Comparison of ENCODE assay signal across 8 mouse cellular contexts in the genomic region with DNA sequence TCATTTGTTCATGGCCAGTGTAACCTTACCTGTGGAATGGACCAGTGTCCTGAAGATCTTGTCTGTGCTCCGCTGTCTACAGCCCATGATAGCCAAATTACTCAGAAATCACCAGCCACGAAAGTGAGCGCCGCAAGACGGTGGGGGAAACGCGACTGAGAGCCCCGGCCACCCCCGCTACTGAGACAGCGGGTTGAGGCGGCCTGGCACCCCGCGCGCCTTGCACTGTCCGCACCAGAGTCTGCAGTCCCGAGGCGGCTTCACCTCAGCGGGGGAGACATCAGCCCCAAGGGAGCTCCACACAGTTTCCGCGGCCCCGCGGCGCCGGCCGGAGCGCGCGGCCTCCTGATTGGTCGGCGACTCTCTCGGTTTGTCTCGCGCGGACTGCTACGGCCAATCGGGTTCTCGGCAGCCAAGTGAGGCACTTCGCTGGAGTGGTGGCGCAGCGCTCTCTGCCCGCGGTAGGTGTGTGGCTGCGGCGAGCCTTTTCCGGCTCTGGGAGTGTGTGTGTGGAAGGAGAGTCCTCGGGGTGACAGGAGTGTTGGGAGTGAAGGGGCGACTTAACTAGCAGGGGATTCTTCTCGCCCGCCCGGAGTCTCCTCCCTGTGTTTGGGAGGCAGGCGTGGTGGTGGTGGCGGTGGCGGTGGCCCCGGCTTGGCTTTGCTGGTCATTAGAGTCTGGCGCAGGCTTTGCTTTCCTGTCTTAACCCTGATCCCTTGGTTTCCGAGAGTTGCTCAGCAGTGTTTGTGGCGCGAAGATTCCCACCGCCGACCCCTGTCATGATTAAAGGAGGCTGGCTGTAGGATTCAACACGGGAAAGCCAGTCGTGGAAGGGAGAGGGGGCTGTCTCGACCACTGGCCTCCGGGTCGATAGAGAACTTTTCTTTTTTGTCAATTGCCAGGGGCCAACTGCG. TPM values are rescaled to one million over a fixed set of nuclear protein-coding genes. Genes with fewer than 3 reads are reported as not detected.
DNase-seq lines count a peak whose midpoint lies in the region; ATAC-seq lines count a peak whose summit lies in the region.

A gene (minus strand): TSS at position 327 of the 914 bp plus-strand sequence.
A gene (plus strand): TSS at position 415 of the 914 bp plus-strand sequence.

- peak within 1 kb of the TSS; percentile 90 for H3K4me2 ChIP-seq in intestine, embryonic 14.5 days (ENCODE audit: low read length)

- peaks cover 10% of the 10 kb centered on the region for H3K4me1 ChIP-seq in intestine, embryonic 14.5 days (replicated peaks; ENCODE audit: control insufficient read depth, insufficient read depth, low read length)

- H3K4me3 ChIP-seq in intestine, embryonic 14.5 days (ENCODE audit: low read depth, low read length): peak within 1 kb of the TSS; percentile 87

- H3K9ac ChIP-seq in intestine, embryonic 14.5 days (ENCODE audit: low read length): peak within 1 kb of the TSS; percentile 93

- H3K9me3 ChIP-seq in intestine, embryonic 14.5 days (ENCODE audit: control insufficient read depth, low read length): no peaks in the 10 kb centered on the region

- no peaks in the 10 kb centered on the region for H3K27me3 ChIP-seq in intestine, embryonic 14.5 days (replicated peaks; ENCODE audit: control insufficient read depth, insufficient read depth, low read length)

- under 1% methylated on average over 64 of the region's 66 CpGs for WGBS in intestine, embryonic 14.5 days

- no peaks in the 10 kb centered on the region for H3K36me3 ChIP-seq in intestine, embryonic 14.5 days (ENCODE audit: control insufficient read depth, insufficient read depth, low read length)

- peak within 1 kb of the TSS; percentile 82 for H3K27ac ChIP-seq in intestine, embryonic 14.5 days (ENCODE audit: low read depth)

- intact Hi-C loops in gastrocnemius, postnatal 14 days (cut with DNase I; ENCODE audit: low total_unique reads): no loop called here
- intact Hi-C loops in left cerebral cortex, postnatal 14 days (cut with DNase I): no loop called here

- ATAC-seq in intestine, embryonic 14.5 days (replicated peaks; ENCODE audit: low FRiP score, low TSS enrichment, low read depth): peak; percentile 99

- peak; percentile 97 to 99 for DNase-seq in adrenal gland, adult (ENCODE audit: inconsistent age in 2 of 2, low spot score in 1 of 2)
- peak; percentile 96 for DNase-seq in embryo, embryonic 10.5 days (ENCODE audit: low spot score)
- DNase-seq in gastrocnemius, postnatal 14 days: peak; percentile 93
- DNase-seq in intestine, embryonic 14.5 days (ENCODE audit: low spot score): peak; percentile 93
- DNase-seq in left cerebral cortex, postnatal 14 days (ENCODE audit: low spot score in 2 of 2): peak; percentile 94 to 95
- DNase-seq in mesoderm, embryonic 11.5 days (ENCODE audit: low read depth, low spot score): peak; percentile 95
- DNase-seq in right cerebral cortex, postnatal 36 days (ENCODE audit: low spot score in 2 of 2): peak; percentile 93 to 95
- DNase-seq in yolk sac, embryonic 10.5 days (ENCODE audit: low spot score): peak; percentile 94

RNA-seq across cellular contexts. Expression of the first gene that starts in this region (rescaled TPM):
- 1 to 10 TPM; 4.2 to 5.0 TPM for total RNA-seq in gastrocnemius, postnatal 14 days (2021)
- 8.4 and 11.1 TPM in 2 replicates for polyA plus RNA-seq in intestine, embryonic 14.5 days (2014; fragmentation: Nextera tagmentation; extraction: Ambion mirVana)
- 1 to 10 TPM; 3.9 to 4.9 TPM for total RNA-seq in left cerebral cortex, postnatal 14 days (2021)

RNA-seq across cellular contexts. Expression of the second gene that starts in this region (rescaled TPM):
- 10 to 100 TPM; 11.8 to 14.6 TPM for total RNA-seq in gastrocnemius, postnatal 14 days (2021)
- polyA plus RNA-seq in intestine, embryonic 14.5 days (2014; fragmentation: Nextera tagmentation; extraction: Ambion mirVana): 36.2 and 39.7 TPM in 2 replicates
- total RNA-seq in left cerebral cortex, postnatal 14 days (2021): 10 to 100 TPM; 19.1 to 19.8 TPM

Comparison
In these comparisons a context has a peak if more than half of its experiments do, and no peak if none do; other contexts are left out.
1. Peak in every context shown above with its lines: DNase-seq, ATAC-seq, H3K4me3 ChIP-seq and H3K27ac ChIP-seq.